Mouse (Mus musculus) layer of hippocampus, adult 18-20 months (tissue): ENCODE data around the gene Lcp1. TPM values are rescaled to one million over a fixed set of nuclear protein-coding genes. Genes with fewer than 3 reads are reported as not detected.

Experiments
- DNase-seq, 2 experiments: peaks; one replicate each; pipeline ENCODE4 v3.0.0; 2022; ENCODE audit warnings: low spot score in 2 of 2
- total RNA-seq, 2 experiments: library from RNA; stranded (reverse); gene quantifications; 2 replicates each; pipeline ENCODE4 v1.2.3; 2021

Lcp1 gene
- total RNA-seq, 2 experiments from 2014 or later: 5.2 to 6.0 TPM

DNA sequence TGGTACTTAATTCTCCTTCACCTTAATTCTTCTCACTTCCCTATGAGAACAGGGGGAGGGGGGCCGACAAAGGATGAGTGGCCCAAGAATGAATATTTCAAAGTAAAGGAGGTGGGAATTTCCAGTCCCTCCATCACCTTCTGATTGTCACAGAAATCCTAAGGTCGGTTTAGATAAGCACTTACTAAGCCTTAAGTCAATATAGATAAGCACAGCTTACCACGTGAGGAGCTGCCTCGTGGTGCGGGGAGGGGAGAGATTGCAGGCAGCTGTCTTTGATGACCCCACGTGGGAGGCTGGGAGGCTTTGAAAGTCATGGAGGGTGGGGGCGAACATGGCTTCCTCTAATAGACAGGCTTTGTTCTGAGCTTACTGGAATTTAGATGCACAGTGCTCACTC, 66.8 kb downstream of the Lcp1 start:
- no peak for DNase-seq

DNA sequence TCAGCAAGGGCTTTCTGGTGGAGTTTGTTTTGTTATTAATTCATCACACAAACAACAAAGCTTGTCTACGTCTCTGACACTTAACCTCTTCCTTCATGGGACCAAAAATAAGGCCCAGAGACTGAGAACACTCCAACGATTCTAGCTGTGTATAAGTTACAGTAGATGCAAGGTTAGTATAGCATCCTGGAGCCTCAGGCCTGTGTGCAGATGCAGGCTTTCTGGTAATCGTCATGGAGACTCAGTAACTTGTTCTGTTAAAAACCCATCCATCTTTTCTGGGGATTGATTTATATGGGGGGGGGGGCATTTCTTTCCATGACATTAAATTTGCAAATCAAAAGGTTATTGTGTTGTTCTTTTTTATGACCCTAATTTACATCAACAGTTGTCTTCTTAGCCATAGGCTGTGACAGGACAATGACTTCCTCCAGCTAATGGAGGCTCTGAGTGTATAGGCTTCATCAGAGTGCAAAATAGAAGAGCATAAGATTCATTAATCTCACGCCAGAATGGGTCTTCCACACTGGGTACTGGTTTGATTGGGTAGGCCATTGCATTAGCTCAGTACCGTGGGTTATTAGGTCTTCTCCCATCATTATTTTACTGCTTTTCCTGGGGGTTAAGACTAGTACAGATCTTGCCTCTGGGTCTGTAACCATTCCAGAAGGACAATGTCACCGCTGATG, 74.6 kb downstream of the Lcp1 start:
- no peak for DNase-seq

DNA sequence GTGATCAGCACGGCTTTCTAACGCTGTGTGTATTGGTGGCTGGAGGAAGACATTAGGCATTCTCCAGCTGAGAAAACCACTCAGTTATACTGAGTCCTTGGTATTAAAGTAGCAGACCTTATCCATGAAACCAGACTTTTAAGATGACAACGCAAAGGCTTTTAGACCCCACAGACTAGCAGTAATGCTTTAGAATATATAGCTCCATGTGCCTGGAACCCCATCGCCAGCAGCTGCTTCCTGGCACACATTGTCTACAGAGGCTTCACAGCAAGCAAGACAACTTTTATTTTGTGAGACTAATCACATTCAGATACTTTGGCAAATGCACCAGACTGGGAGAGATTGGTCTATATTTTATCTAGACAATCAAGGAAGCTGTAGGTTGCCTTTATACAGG, 75.4 kb downstream of the Lcp1 start:
- DNase-seq: no peak

DNA sequence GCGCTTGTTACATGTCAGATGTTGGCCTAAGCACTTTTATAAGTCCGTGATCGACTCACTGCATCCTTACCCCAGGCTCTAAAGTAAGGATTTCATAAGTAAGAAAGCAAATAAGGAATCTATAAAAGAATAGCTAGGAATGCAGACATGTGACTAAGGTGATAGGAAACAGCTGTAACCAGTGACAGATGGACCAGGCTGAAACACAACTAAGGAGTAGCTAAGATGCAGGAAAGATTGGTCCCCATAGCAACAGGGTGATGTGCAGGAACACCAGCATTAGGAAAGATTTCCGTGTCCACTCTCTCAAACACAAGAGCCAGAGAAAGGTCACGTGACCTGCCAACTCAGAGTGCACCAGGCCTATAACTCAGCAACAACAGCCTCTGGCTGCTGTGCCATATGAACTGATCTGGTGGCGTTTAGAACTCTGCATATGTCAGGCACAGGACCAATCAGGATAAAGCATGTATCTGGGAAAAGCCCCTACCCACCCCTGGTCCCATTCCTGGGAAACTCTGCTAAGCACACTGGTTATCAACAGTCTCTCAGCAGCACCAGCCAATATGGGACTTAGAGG, 77.8 kb downstream of the Lcp1 start:
- DNase-seq: no peak

DNA sequence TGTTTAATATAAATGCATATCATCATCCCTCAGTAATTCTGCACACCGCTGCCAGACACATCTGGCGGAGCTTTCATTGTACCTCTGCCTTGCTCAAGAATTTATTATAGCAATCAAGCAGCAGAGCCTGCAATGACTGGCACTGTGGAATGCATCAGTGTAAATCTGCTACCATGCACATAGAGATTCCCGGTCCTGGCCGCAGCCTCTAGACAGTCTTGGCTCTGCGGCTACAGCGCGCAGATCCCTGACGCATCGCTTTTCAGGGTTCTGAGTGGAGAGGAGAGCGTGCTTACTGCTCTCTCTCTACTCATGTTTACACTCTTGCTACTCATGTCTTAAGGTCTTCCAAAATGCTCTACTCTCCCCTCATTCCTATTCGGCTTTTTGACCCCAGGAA, 82.9 kb downstream of the Lcp1 start:
- no peak for DNase-seq

DNA sequence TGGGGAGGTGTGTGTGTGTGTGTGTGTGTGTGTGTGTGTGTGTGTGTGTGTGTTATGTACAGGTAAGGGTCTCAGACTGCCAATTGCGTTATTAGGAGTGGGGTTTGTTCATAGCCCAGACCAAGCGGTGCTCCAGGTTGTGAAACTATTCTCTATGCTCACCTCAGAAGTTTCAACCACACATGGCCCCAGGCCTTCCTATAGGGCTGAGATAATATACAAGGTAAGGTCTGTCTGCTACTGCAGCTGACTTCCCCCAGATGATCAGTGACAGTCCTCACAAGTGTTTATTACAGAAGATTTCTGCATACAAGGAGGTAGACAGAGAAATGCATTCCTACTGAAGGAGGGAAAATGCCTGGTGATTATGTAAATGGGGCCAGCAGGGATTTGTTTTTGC, 87.9 kb downstream of the Lcp1 start:
- no peak for DNase-seq

DNA sequence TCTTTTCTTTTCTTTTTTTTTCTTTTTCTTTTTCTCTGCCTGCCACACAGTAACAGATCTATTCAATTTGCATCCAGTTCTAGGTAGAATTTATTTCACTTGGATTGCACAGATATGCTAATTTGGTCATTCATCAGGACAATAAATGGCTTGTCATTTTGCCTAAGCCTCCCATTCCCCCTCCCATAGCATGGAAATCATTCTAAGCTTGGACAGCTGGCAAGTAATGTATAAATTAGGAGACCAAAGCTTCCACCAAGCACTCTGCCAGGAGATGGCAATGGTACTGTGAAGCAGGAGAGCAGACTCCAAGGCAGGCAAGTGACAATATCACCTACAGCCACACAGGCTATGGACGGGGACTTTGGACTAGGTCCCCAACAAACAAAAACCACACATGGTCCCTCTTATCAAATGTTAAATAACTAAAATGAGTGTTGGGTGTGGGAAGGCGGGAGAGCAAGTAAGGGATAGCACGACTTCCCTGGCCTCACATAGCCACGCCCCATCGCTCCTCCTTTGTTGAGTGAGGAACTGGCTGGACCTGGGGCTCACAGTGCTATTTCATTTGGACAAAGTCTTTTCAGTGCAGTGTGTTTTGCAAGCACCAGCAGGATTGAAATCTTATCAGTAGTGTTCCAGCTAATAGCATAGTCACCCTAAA, 88.5 kb downstream of the Lcp1 start:
- DNase-seq: no peak

DNA sequence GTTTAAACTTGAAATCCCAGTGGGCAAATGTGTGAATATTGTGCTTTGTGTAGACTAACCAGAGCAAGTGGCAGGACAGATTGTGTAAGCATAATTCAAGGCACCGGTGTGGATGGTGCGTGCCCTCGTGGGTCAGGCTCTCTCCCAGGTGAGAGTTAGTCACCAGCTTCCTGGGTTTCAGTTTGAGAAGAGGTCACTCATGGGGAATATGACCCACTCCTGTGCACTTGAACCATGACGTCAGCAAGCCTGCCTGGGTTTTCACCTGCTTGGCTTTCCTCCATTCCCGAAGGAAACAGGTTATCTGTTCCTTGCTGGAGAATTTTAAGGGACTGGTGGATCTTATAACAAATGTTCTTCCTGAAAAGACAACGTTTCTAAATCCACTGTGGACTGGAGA, 91.5 kb downstream of the Lcp1 start:
- no peak for DNase-seq

DNA sequence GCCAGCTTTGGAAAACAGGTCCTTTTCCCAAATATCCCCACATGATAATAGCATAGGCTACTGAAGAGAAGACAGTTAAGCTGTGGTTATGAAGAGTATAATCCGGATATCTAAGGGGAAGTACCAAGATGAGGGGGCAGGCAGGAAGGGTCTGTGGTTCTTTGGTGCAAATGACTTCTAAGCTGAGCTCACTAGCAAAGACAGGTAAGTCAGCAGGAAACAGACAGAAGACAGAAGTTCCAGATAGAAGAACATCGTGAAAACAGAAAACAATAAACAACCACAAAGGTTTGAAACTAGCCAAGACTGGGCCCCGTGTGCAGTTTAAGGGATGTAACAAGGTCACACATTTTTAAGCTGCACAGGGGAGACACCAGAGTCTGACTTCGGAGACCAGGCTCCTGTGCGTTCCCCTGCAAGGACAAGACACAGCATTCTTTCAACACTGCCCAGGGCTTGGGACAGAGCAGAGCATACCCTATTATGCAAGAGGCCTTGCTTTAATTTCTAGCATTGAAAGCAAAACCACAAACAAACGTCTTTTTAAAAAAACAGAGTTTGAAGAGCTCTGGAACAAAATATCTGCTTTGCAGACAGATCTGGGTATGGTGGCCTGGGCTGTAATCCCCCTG, 96.7 kb downstream of the Lcp1 start:
- DNase-seq: no peak

DNA sequence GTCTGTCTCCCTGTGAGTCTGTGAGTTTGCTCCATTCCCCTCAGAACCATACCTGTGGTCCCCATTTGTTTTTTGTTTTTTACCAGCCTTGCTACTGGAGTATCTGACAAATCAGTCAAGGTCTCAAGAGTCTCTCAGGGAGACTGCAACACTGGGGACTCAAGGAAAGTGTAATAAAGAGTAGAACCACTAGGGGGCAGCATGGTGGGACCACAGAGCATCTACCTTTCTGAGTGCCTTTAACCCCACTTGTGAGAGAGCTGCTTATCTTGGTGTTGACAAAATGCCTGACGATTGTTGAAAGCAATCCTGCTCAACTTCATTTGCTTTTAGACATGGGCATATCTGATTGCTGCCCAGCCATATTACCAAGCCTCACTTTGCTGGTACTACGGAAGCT, 98.9 kb downstream of the Lcp1 start:
- DNase-seq: peak in 1 of 2 experiments; percentile 67

DNA sequence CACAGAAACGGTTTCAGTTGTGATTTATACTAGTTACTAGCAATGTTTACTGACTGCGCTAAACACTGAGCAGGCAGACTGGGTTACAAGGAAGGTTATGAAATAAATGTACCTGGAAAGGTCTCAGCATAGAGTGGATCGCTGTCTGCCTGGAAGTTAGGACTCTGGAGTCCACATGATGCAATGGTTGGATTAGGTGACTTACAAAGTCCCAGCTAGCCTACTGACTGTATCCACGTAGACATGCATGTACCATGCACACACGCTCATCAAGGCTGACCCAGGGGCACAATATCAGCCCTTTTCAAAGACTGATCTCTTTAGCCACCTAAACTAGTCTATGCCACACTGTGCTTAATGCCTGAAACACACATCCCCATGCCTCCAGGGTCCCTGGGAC, 102.2 kb downstream of the Lcp1 start:
- DNase-seq: no peak

DNA sequence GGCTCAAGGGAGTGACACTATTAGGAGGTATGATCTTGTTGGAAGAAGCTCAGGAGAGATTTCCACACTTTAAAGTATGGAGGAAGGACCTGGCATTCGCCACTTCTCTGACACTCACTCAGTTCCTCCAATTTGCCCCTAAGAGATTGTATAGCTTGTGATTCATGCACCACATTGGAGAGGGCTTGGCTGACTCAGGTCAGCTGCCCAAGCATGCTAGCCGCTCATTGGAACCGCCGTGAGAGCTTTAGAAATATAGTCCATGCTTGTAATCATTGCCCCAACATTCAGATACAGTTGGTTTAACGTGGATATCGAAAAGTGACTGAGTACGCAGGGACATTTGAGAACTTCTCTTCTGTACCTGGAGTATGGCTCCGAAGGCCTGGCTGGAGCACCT, 104.7 kb downstream of the Lcp1 start:
- DNase-seq: no peak

DNA sequence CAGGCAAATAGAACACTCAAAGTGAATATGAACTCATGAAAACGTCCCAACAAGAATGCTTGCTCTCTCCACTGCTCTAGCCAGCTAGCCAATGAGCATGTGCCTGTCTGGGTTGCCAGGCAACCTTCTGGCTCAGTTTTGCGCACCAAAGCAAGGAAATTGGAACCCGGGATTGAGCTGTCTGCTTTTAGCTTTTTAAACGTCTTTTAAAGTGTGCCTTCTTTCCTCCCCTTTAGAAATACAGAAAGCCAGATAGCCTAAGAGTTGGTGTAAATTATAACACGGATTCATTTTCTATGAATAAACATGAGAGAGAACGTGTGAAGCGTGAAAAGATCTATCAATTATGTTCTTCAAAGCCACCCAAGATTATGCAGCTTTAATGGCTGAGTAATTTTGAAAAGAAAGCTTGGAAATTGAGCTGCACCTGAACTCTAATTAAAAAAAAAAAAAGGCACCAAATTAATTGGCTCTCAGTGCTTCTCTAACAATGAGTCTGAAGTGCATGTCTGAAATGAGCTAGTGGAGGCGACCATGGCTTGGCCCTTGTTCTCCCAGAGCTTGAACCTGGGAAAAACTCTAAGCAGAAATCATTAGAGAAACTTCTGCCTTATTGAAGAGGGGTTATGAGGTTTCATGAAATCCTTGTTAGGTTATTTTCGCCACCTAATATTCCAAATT, 105.2 kb downstream of the Lcp1 start:
- peak; percentile 37 to 68 for DNase-seq

DNA sequence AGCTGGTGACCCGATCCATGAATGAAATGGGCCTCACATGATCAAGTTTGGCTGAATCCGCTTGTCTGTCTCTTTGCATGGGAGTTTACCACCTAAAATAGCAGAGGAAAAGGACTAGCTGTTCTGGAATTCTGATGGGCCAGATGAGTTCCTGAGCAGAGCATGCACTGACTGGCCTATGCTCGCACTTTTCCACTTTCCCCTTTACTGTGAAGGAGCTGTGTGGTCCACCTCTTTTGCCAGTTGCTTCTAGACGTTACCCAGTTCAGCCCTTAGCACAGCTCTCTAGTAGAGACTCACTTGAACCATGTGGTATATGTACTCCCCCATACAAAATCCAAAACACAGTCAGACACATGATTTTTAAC, 105.7 kb downstream of the Lcp1 start:
- DNase-seq: no peak

DNA sequence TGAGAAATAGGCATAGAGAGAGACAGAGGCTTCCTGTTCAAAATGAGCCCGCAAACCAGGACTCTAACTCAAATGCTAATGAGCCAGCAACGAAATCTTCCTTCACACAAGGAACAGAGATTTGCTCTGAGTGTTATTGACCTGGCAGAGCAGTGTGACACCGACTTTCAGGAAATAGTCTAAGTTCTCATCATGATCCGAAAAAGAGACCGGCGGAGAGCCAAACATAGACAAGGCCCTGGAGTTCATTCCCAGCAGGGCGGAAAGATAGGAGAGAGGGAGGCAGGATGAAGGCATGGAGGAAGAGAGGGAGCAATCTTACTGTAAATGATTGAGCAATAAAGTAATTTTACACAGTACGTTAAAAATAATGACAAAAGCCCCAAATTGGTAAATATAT, 106.2 kb downstream of the Lcp1 start:
- no peak for DNase-seq

DNA sequence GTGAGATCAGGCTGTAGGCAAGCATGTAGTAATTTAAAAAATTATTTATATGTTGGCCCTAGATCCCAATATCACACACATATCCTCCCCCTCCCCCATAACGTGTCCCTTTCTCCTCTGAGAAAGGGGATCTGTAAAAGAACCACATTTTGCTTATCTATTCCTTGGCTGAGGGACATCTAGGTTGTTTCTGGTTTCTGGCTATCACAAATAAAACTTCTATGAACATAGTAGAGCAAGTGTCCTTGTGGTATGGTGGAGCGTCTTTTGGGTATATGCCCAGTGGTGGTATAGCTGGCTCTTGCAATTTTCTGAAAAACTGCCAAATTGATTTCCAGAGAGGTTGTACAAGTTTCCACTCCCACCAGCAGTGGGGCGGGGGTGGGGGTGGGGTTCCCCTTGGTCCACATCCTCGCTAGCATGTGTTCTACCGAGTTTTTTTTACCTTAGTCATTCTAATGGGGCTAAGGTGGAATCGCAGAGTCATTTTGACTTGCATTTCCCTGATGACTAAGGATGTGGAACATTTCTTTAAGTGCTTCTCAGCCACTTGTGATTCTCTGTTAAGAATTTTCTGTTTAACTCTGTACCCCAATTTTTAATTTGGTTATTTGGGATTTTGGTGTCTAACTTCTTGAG, 107.3 kb downstream of the Lcp1 start:
- DNase-seq: no peak

DNA sequence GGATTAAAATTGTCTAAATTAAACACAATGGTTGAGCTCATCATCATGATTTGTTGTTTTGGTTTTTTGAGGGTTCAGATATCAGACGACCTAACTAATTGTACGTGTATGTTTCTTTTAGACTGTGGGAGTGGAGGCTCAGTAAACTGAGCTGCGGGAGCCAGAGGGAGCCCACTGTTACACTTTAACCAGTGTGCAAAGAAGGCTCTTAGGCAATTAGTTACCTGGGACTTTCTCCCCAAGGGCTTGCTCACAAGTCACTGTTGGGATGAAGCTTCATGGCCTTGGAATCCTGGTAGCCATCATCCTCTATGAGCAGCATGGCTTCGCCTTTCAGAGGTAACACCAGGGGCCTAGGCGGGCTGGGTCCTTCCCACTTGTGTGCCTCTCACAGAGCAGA, 111.2 kb downstream of the Lcp1 start, which contains the start of gene Cpb2:
Gene Cpb2 (plus strand): TSS at position 201 of the 400 bp plus-strand sequence.
- DNase-seq: no peak

DNA sequence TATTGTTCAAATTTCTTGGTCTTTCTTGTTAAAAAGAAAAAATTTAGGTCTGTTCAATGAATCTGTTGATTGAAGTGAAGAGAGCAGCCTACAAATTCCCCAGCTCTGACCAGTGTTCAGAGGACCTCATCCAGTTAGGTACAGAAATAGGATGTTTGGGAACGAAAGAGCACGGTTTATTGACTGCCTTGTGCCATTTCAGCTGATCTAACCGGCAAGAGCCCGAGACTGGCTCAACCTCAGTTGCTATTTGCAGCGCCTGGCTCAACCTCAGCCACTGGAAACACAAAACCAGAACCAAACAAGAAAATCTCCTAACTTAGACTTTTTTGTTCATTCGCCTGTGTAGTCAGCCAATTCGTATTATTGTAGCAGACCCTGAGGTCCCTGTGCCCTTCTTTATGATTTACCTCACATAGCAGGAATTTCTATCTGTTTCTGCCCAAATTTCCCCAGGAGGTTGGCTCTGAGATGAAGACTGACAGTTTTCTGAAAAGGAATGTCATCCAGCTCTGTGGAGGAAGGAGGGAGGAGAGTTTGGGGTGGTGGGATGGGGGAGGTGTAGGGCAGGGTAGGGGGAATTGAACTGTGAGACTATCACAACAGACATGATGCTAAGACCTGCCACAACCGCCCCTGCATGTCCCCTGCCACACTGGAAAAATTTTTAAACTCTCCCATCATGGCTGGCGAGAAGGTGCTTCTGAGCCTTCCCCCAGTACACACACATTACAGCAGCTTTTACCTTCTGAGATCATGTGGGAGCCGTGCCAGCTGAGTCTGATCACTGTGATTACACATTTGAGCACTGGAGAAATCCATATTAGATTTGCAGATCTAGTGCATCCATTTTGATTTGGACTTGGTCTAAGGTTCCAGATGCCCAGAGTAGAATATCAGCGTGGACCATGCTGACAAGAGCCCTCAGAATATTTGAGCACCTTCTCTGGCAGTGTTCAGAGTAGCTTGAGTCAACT, 115.4 kb downstream of the Lcp1 start:
- DNase-seq: no peak

DNA sequence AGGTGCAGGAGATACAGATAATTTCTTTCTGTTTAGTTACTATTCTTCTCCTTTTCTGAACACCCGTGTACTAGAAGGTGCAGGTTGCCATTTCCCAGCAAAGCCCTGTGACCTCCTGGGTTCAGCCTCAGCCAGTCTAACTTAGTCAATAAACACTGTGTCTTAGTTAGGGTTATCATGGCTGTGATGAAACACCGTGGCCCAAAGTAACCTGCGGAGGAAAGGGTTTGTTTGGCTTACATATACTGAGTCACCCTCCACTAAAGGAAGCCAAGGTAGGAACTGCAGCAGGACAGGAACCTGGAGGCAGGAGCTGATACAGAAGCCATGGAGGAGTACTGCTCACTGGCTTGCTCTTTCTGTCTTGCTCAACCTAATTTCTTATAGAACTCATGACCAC, 119.5 kb downstream of the Lcp1 start:
- DNase-seq: no peak

DNA sequence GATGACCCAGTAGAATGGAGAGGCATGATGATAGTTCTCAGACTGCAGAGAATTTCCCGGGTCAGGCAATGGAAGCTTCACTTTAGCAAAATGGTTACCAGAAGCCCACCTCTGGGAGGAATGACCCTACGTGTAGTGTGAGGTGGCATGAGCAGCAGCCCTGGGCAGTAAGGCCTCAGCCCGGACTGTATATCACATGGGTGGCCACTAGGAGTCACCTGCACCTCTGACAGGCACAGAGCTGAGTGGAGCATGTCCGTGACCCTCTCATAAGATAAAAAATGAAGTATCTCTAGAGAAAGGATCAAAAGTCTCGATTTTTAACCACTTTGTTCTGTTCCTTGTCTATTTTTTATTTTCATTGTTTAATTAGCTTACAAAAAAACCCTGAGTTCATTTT, 125.6 kb downstream of the Lcp1 start:
- DNase-seq: no peak
